9 mouse cellular contexts compared by ENCODE assay signal in genomic region chrX:143444581-143444980, GRCm38 (mm10). TPM values are rescaled to one million over a fixed set of nuclear protein-coding genes. Genes with fewer than 3 reads are reported as not detected.
DNase-seq lines count a peak whose midpoint lies in the region; ATAC-seq and TF ChIP-seq lines count a peak whose summit lies in the region.
"Had no signal": no experiment of that assay in that cellular context is flagged by ENCODE, and none has a peak within 500 bp of the region (broad histone marks: within the 10 kb centered on the region; RNA-seq: fewer than 3 reads in every experiment).

No protein-coding gene starts in this region.

- H3K4me2 ChIP-seq in heart, embryonic 11.5 days = no peak overlapping the region
- no peak overlapping the region for H3K4me2 ChIP-seq in CH12.LX (ENCODE audit: insufficient read depth, low read depth, poor library complexity, severe bottlenecking)
- no peak overlapping the region for H3K4me2 ChIP-seq in forebrain, postnatal 0 days (ENCODE audit: low read depth)
- H3K4me2 ChIP-seq: liver, embryonic 15.5 days had no signal

- TF ChIP-seq POLR2A in CH12.LX (IDR thresholded peaks at IDR 0.05; ENCODE audit: low read depth, low read length) = no peak

- no peaks in the 10 kb centered on the region for H3K79me2 ChIP-seq in CH12.LX (replicated peaks; ENCODE audit: control insufficient read depth, extremely low read depth, insufficient read depth, poor library complexity, severe bottlenecking)

- peak; percentile 4 for DNase-seq in heart, adult 8-10 months (ENCODE audit: low spot score)
- DNase-seq in CH12.LX (ENCODE audit: extremely low read depth) = peak; percentile 43
- peak; percentile 13 for DNase-seq in c-Kit-positive CD71-positive TER-119-positive erythroid progenitor cells, embryonic 14.5 days (ENCODE audit: low spot score)
- peak; percentile 78 for DNase-seq in forebrain, postnatal 0 days
- peak in 1 of 2 experiments; percentile 50 for DNase-seq in layer of hippocampus, adult 2 months (ENCODE audit: low spot score in 2 of 2)

- peaks cover 8% of the 10 kb centered on the region; the same call in 1 of the 2 replicates for H3K27me3 ChIP-seq in heart, embryonic 11.5 days (ENCODE audit: control insufficient read depth, insufficient read depth, low read length)
- no peaks in the 10 kb centered on the region for H3K27me3 ChIP-seq in CH12.LX (replicated peaks)
- H3K27me3 ChIP-seq in forebrain, postnatal 0 days (ENCODE audit: insufficient read depth, low read length) = no peaks in the 10 kb centered on the region; the same call in 1 of the 2 replicates
- H3K27me3 ChIP-seq: liver, embryonic 15.5 days had no signal

- no peak overlapping the region for H3K9ac ChIP-seq in heart, embryonic 11.5 days (ENCODE audit: low read depth, low read length)
- no peak overlapping the region for H3K9ac ChIP-seq in CH12.LX (ENCODE audit: insufficient read depth, low read depth)
- H3K9ac ChIP-seq in forebrain, postnatal 0 days = no peak overlapping the region
- H3K9ac ChIP-seq: liver, embryonic 15.5 days had no signal

- peak; percentile 83 for TF ChIP-seq RAD21 in CH12.LX (IDR thresholded peaks at IDR 0.05; ENCODE audit: low read depth, low read length)

- H3K9me3 ChIP-seq in heart, embryonic 11.5 days (replicated peaks; ENCODE audit: control insufficient read depth, low read length) = no peaks in the 10 kb centered on the region
- no peaks in the 10 kb centered on the region for H3K9me3 ChIP-seq in CH12.LX (replicated peaks; ENCODE audit: low read length)
- H3K9me3 ChIP-seq in forebrain, postnatal 0 days (ENCODE audit: low read length) = no peaks in the 10 kb centered on the region
- H3K9me3 ChIP-seq: liver, embryonic 15.5 days had no signal

- no peak overlapping the region for H3K27ac ChIP-seq in heart, embryonic 11.5 days (ENCODE audit: low read depth, low read length)
- H3K27ac ChIP-seq in CH12.LX (ENCODE audit: insufficient read depth, low read depth) = no peak overlapping the region
- H3K27ac ChIP-seq in forebrain, postnatal 0 days (ENCODE audit: low read depth, low read length) = no peak overlapping the region
- no peak overlapping the region for H3K27ac ChIP-seq in layer of hippocampus, adult 2 months
- H3K27ac ChIP-seq: liver, embryonic 15.5 days had no signal

- 10% methylated on average over 3 of the region's 3 CpGs for WGBS in heart, embryonic 11.5 days (ENCODE audit: insufficient replicate concordance)
- 16% methylated on average over 3 of the region's 3 CpGs for WGBS in forebrain, postnatal 0 days

- TF ChIP-seq EP300 in CH12.LX (IDR thresholded peaks at IDR 0.05; ENCODE audit: low read length) = no peak

- no peaks in the 10 kb centered on the region for H3K36me3 ChIP-seq in heart, embryonic 11.5 days (ENCODE audit: control insufficient read depth, insufficient read depth, low read length)
- H3K36me3 ChIP-seq in CH12.LX (replicated peaks in 1 of 2; ENCODE audit: control insufficient read depth in 1 of 2, insufficient read depth in 1 of 2, low read length in 1 of 2) = no peaks in the 10 kb centered on the region
- no peaks in the 10 kb centered on the region for H3K36me3 ChIP-seq in forebrain, postnatal 0 days (ENCODE audit: insufficient read depth)
- H3K36me3 ChIP-seq: liver, embryonic 15.5 days had no signal

- dilution Hi-C loops in CH12.LX (cut with MboI; ENCODE audit: extremely low pct_ligation_motif_present, extremely low pct_unique_long_range_greater_than_20kb, low sequenced_read_pairs) = no loop called here

- no peaks in the 10 kb centered on the region for H3K4me1 ChIP-seq in heart, embryonic 11.5 days (ENCODE audit: control insufficient read depth, insufficient read depth, low read length)
- H3K4me1 ChIP-seq in CH12.LX (ENCODE audit: control insufficient read depth in 1 of 2, insufficient read depth in 2 of 2) = peaks cover 0 to 5% of the 10 kb centered on the region in 2 experiments; a peak in 1 of 4 replicates
- H3K4me1 ChIP-seq in forebrain, postnatal 0 days (ENCODE audit: insufficient read depth) = no peaks in the 10 kb centered on the region
- H3K4me1 ChIP-seq: liver, embryonic 15.5 days had no signal

- ATAC-seq in heart, embryonic 11.5 days (replicated peaks; ENCODE audit: insufficient number of reproducible peaks, low FRiP score, low TSS enrichment) = no peak
- 0 out of 2 replicates have a peak, but pooled peaks have one; percentile 25 for ATAC-seq in forebrain, postnatal 0 days
- ATAC-seq in megakaryocyte progenitor cell, adult 5-6 weeks (replicated peaks; ENCODE audit: poor library complexity) = peak; percentile 77
- ATAC-seq in erythroblast, adult 5-6 weeks (replicated peaks; ENCODE audit: low FRiP score, poor library complexity, severe bottlenecking) = no peak

- no peak overlapping the region for H3K4me3 ChIP-seq in heart, embryonic 11.5 days (ENCODE audit: low read depth, low read length)
- H3K4me3 ChIP-seq in CH12.LX (replicated peaks in 1 of 3; ENCODE audit: low read depth in 2 of 3, low read length in 2 of 3, poor library complexity in 1 of 3) = no peak overlapping the region
- H3K4me3 ChIP-seq in forebrain, postnatal 0 days (ENCODE audit: low read depth, low read length) = no peak overlapping the region
- no peak overlapping the region for H3K4me3 ChIP-seq in layer of hippocampus, adult 2 months
- H3K4me3 ChIP-seq: liver, embryonic 15.5 days had no signal

- TF ChIP-seq CTCF in CH12.LX (conservative IDR thresholded peaks at IDR 0.05 in 1 of 2, IDR thresholded peaks at IDR 0.05 in 1 of 2; ENCODE audit: low read depth in 2 of 2, low read length in 2 of 2) = peak; percentile 33 to 73; a peak in 3 of 4 replicates
- peak; percentile 81 for TF ChIP-seq CTCF in forebrain, postnatal 0 days (IDR thresholded peaks at IDR 0.05; ENCODE audit: low read depth)
- TF ChIP-seq CTCF in layer of hippocampus, adult 2 months (conservative IDR thresholded peaks at IDR 0.05) = peak; percentile 86

- in situ Hi-C loops in CH12.LX (cut with MboI; ENCODE audit: low pct_ligation_motif_present, low pct_unique_long_range_greater_than_20kb, low sequenced_read_pairs) = loop anchor here (10.0 kb wide), 1 partner anchor 350 kb away; the partner anchor contains the start of gene Rtl9

TF ChIP-seq in CH12.LX, 34 proteins besides CTCF, POLR2A, EP300 and RAD21:
- TF ChIP-seq SMC3 (IDR thresholded peaks at IDR 0.05; ENCODE audit: low read depth, low read length) (peak; percentile 68), ZC3H11A (IDR thresholded peaks at IDR 0.05; ENCODE audit: low read depth, low read length) (no peak), ETS1 (conservative IDR thresholded peaks at IDR 0.05; ENCODE audit: low read depth, low read length) (no peak)

RNA-seq across cellular contexts. Expression of gene Chrdl1, which starts 50.5 kb away (rescaled TPM):
- 1 to 10 TPM; 1.0 to 2.8 (median 2.5) TPM for total RNA-seq in heart, adult 8-10 months (2022)
- 1.4 and 2.3 TPM in 2 replicates for polyA plus RNA-seq in heart, embryonic 11.5 days (2014; fragmentation: Nextera tagmentation; extraction: Ambion mirVana)
- 6.6 and 16.1 TPM in 2 replicates for total RNA-seq in CH12.LX (2012; rRNA removed)
- total RNA-seq in CH12.LX (2014; rRNA removed) = 0.71 and 0.99 TPM in 2 replicates
- polyA plus RNA-seq in CH12.LX (2012; ENCODE audit: insufficient read length, low read depth) = 0.21 and 0.42 TPM in 2 replicates
- total RNA-seq in forebrain, postnatal 0 days (2014; rRNA removed) = 5.3 and 5.8 TPM in 2 replicates
- polyA plus RNA-seq in forebrain, postnatal 0 days (2015; fragmentation: Nextera tagmentation; extraction: Ambion mirVana) = 3.9 and 5.1 TPM in 2 replicates
- 1 to 10 TPM; 3.5 to 6.8 TPM for total RNA-seq in layer of hippocampus, adult 2 months (2021)
- 0.02 TPM in 1 of 2 replicates, not detected in the other for total RNA-seq in megakaryocyte progenitor cell, adult 5-6 weeks (2015)
- total RNA-seq in megakaryocyte progenitor cell, adult 5-6 weeks (2017) = not detected in 2 replicates
- 2.7 TPM in 1 of 2 replicates, not detected in the other for total RNA-seq in erythroblast, adult 5-6 weeks (2015; ENCODE audit: low replicate concordance)
- total RNA-seq in erythroblast, adult 5-6 weeks (2017; ENCODE audit: low replicate concordance) = 1.1 and 1.4 TPM in 2 replicates

Comparison
In these comparisons a context has a peak if more than half of its experiments do, and no peak if none do; other contexts are left out.
1. ATAC-seq: peak in forebrain, postnatal 0 days (single experiment) and megakaryocyte progenitor cell, adult 5-6 weeks (single experiment); none in heart, embryonic 11.5 days (single experiment) and erythroblast, adult 5-6 weeks (single experiment).
2. Peak in every context shown above with its lines, with median percentiles within 50 percentile points of each other: CTCF ChIP-seq.